Mouse (Mus musculus) cerebellum, adult 2 months (tissue): ENCODE measurements around the gene Pgm3. TPM values are rescaled to one million over a fixed set of nuclear protein-coding genes. Genes with fewer than 3 reads are reported as not detected.

Experiments used
- DNase-seq, 2 experiments: peaks; one replicate each; pipeline ENCODE4 v3.0.0; 2021
- H3K27ac ChIP-seq: fragments of 200-500 bp; 2 replicates; pipeline ENCODE4 v1.5.1; 2012; ENCODE audit warnings: low read length, control low read depth, inconsistent platforms; ENCODE audit not compliant: insufficient read depth
- H3K27me3 ChIP-seq: fragments of 200-500 bp; 2 replicates; pipeline ENCODE4 v1.6.1; 2012; ENCODE audit warnings: inconsistent platforms, mild to moderate bottlenecking, low read length, moderate library complexity; ENCODE audit not compliant: control insufficient read depth, insufficient read depth
- H3K4me1 ChIP-seq: fragments of 200-500 bp; 2 replicates; pipeline ENCODE4 v1.6.1; 2011; ENCODE audit warnings: low read length; ENCODE audit not compliant: control insufficient read depth, insufficient read depth
- H3K4me3 ChIP-seq: fragments of 200-500 bp; replicated peaks from 2 replicates; pipeline ENCODE3; 2011; ENCODE audit warnings: mild to moderate bottlenecking, low read depth, low read length, control low read depth; ENCODE audit not compliant: insufficient read depth
- CTCF ChIP-seq: fragments of 200-500 bp; IDR thresholded peaks from 2 replicates; pipeline ENCODE4 v1.5.1; 2011; ENCODE audit warnings: low read depth, mild to moderate bottlenecking, control low read depth, low read length, moderate library complexity, borderline replicate concordance; ENCODE audit not compliant: insufficient read depth
- POLR2A ChIP-seq: fragments of 200-500 bp; IDR thresholded peaks from 2 replicates; pipeline ENCODE4 v1.6.1; 2011; ENCODE audit warnings: low read length, control low read depth, borderline replicate concordance; ENCODE audit not compliant: insufficient read depth
- WGBS: fragments of 180-500 bp; shearing (Covaris S2); methylation state at CpG from one replicate; pipeline ENCODE4 v1.1.7; 2018; 5-methylcytosine and 5-hydroxymethylcytosine counted together
- polyA plus RNA-seq: library from polyadenylated mRNA; depleted of rRNA; stranded (reverse); fragments of >200 nt; gene quantifications from 2 replicates; pipeline ENCODE4 v1.2.3, GENCODE M21; 2012; rRNA removed

The Pgm3 gene
- polyA plus RNA-seq, 1 experiment = 12.2 TPM

DNA sequence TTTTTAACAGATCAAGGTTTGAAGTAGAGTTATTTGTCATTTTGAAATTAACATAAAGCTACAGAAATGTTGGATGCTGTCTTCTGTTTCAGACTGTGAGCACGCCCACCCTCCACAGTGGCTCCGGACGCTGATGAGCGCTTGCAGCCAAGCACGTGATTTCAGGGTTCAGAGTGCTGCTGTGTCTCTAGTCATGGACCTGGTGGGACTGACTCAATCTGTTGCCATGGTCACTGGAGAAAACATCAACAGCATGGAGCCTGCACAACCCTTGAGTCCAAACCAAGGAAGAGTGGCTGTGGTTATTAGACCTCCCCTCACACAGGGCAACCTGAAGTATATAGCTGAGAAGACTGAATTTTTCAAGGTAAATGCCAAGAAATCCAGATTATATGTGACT lies 57.9 kb downstream of the Pgm3 start:
- no peak overlapping the region for H3K27ac ChIP-seq
- H3K4me1 ChIP-seq = no peaks in the 10 kb centered on the region
- H3K4me3 ChIP-seq = no peak overlapping the region
- TF ChIP-seq CTCF (no peak), POLR2A (no peak)
- no peak for DNase-seq
- H3K27me3 ChIP-seq = no peaks in the 10 kb centered on the region
- 38% methylated on average over 5 of the region's 5 CpGs for WGBS

DNA sequence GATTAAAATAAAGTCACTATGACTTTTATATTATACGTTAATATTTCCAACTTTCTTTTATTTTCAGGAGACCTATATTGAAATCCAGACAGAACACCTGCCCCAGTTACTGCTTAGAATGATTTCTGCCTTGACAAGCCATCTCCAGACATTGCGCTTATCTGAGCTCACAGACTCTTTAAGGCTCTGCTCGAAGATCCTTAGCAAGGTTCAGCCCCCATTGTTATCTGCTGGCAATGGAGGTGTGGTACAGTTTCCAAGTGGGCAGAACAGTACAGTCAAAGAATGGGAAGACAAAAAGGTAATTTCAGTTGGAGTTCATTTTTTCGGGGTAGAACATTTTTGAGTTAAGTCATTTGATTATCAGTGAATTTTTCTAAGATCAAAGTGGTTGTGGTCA lies 64.2 kb downstream of the Pgm3 start:
- no peak for DNase-seq
- TF ChIP-seq POLR2A (no peak), CTCF (no peak)
- H3K27me3 ChIP-seq = no peaks in the 10 kb centered on the region
- no peak overlapping the region for H3K27ac ChIP-seq
- no peaks in the 10 kb centered on the region for H3K4me1 ChIP-seq
- H3K4me3 ChIP-seq = no peak overlapping the region
- 86% methylated on average over 4 of the region's 4 CpGs for WGBS

Other genes with a start within 250 kb of the Pgm3 start
- gene Ube2cbp, start 106.9 kb downstream of the Pgm3 start, polyA plus RNA-seq = 3.5 and 3.7 TPM in 2 replicates
- 50.9 and 53.1 TPM in 2 replicates for gene Dop1a, start 104.7 kb downstream of the Pgm3 start, polyA plus RNA-seq
- 31.6 and 33.2 TPM in 2 replicates for gene Rwdd2a, start 149 bp upstream of the Pgm3 start, polyA plus RNA-seq
- gene Me1, start 124.1 kb upstream of the Pgm3 start, polyA plus RNA-seq = 55.7 and 56.3 TPM in 2 replicates
- 2.5 and 3.1 TPM in 2 replicates for gene Prss35, start 171.8 kb upstream of the Pgm3 start, polyA plus RNA-seq